Mouse (Mus musculus) liver, embryonic 12.5 days (tissue): ENCODE results near the gene Man2a1. TPM values are rescaled to one million over a fixed set of nuclear protein-coding genes. Genes with fewer than 3 reads are reported as not detected.
A peak's percentile ranks its signal among the peaks of the same experiment; 100 is the strongest.

ENCODE experiments used
- ATAC-seq: fragments of 200-750 bp; cut with Nextera tagmentation; 2 replicates; pipeline ENCODE4 v1.8.0; 2017; ENCODE audit warnings: moderate number of reproducible peaks, mild to moderate bottlenecking, moderate library complexity
- H3K27ac ChIP-seq: fragments of 300-500 bp; sonication (generic); 2 replicates; pipeline ENCODE4 v1.5.1; 2016; ENCODE audit warnings: mild to moderate bottlenecking
- H3K27me3 ChIP-seq: fragments of 300-500 bp; sonication (generic); replicated peaks from 2 replicates; pipeline ENCODE4 v1.6.1; 2016; ENCODE audit warnings: mild to moderate bottlenecking, moderate library complexity
- H3K36me3 ChIP-seq: fragments of 300-500 bp; sonication (generic); 2 replicates; pipeline ENCODE4 v1.6.1; 2016; ENCODE audit warnings: mild to moderate bottlenecking, moderate library complexity
- H3K4me1 ChIP-seq: fragments of 300-500 bp; sonication (generic); 2 replicates; pipeline ENCODE4 v1.6.1; 2016
- H3K4me2 ChIP-seq: fragments of 300-500 bp; sonication (generic); 2 replicates; pipeline ENCODE4 v1.6.1; 2016; ENCODE audit warnings: mild to moderate bottlenecking, moderate library complexity
- H3K4me3 ChIP-seq: fragments of 300-500 bp; sonication (generic); 2 replicates; pipeline ENCODE4 v1.5.1; 2016; ENCODE audit warnings: mild to moderate bottlenecking, moderate library complexity
- H3K9ac ChIP-seq: fragments of 300-500 bp; sonication (generic); 2 replicates; pipeline ENCODE4 v1.6.1; 2016; ENCODE audit warnings: mild to moderate bottlenecking, moderate library complexity
- H3K9me3 ChIP-seq: fragments of 300-500 bp; sonication (generic); replicated peaks from 2 replicates; pipeline ENCODE4 v1.6.1; 2016; ENCODE audit warnings: mild to moderate bottlenecking, moderate library complexity
- WGBS: fragments of 180-500 bp; shearing (Covaris S2); methylation state at CpG from one replicate; pipeline ENCODE4 v1.1.7; 2016; ENCODE audit not compliant: insufficient replicate concordance; 5-methylcytosine and 5-hydroxymethylcytosine counted together
- polyA plus RNA-seq: library from polyadenylated mRNA; unstranded; fragments of >200 nt; fragmentation: Nextera tagmentation; extraction: Ambion mirVana; gene quantifications from 2 replicates; pipeline ENCODE4 v1.2.1, GENCODE M21; 2016

The Man2a1 gene
- 5.9 and 7.3 TPM in 2 replicates for polyA plus RNA-seq

DNA sequence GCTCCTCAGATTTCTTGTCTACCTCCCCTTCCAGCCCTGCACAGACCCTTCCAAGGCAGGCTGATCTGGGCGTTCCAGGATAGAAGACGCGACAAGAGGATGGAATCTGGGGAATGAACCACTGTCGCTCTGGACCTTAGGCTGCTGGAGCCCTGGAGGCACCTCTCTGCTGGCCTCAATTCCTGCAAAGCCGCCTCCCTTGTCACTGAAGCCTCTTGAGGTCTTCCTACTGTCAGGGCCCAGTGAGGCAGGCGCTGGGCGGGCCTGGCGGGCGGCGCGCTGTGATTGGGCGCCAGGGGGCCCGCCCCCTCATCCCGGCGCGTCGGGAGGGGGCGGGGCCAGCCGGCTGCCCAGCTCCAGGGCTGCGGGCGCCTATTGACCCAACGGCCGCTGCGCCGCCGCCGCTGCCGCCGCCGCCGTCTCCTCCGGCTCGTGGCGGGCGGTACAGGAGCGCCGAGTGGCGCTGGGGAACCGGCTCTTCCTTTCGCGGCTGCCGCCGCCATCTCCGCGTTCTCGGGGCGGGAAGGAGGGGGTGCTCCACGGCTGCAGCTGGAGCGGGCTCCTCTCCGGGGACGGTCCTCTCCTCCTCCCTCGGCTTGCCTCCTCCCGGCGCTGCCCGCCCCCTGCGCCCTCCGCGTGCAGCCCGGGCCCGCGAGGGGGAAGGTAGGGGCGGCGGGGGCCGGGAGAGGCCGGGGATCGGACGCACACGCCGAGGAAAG lies at the start of gene Man2a1:
Gene Man2a1 (plus strand): TSS at position 365 of the 719 bp plus-strand sequence.
- Histone ChIP-seq H3K27me3 (peaks cover 6% of the 10 kb centered on the region), H3K4me3 (peak within 1 kb of the TSS; percentile 81), H3K36me3 (no peaks in the 10 kb centered on the region), H3K4me2 (peak within 1 kb of the TSS; percentile 99), H3K9ac (peak within 1 kb of the TSS; percentile 80), H3K9me3 (no peaks in the 10 kb centered on the region), H3K27ac (peak within 1 kb of the TSS; percentile 73), H3K4me1 (peaks cover 51% of the 10 kb centered on the region)
- ATAC-seq: peak; percentile 91
- WGBS: under 1% methylated on average over 41 of the region's 69 CpGs

DNA sequence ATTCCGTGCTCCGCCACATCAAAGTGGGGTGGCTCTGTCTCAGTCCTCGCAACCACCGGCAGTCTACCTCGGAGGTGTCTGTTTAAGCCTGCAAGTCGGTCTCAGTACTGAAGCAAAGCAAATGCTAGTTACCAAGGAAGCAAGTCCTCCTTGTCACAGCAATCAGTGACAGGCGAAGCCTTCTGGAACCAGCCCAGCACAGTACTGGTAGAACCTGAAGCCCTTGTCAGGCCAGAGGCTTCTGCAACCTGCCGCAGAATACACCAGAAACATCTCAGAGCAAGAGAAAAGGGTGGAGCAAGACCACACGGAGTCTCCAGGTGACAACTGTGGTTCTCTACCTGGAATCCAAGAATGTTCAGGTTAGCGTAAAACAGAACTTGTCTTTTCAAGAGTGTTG lies 47.2 kb upstream of the Man2a1 start:
- no peak overlapping the region for H3K4me2 ChIP-seq
- no peaks in the 10 kb centered on the region for H3K4me1 ChIP-seq
- H3K9ac ChIP-seq: no peak overlapping the region
- H3K27me3 ChIP-seq: 0 out of 2 replicates have a peak, but pooled peaks cover 3% of the 10 kb centered on the region
- no peak overlapping the region for H3K4me3 ChIP-seq
- no peaks in the 10 kb centered on the region for H3K9me3 ChIP-seq
- no peak for ATAC-seq
- no peak overlapping the region for H3K27ac ChIP-seq
- 79% methylated on average over 10 of the region's 10 CpGs for WGBS
- H3K36me3 ChIP-seq: no peaks in the 10 kb centered on the region

DNA sequence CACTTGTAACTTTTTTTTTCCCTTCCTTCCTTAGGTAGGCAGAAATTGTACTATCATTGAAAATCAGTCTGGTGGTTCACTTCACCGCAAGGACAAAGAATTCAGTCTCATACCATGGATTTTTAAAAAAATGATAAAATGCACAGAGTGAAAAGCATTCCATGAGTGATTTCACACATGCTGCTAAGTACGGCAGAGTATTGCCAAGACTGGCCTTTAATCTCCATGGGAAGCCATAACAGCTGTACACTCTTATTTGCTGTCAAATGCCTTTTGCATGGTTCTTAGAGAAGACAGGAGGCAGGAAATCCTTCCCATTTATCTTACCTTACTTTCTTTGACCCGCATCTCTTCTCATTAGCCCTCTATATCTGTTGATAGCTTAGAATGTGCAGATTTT lies 45.6 kb upstream of the Man2a1 start:
- WGBS: 72% methylated on average over 3 of the region's 3 CpGs
- H3K27me3 ChIP-seq: 0 out of 2 replicates have a peak, but pooled peaks cover 3% of the 10 kb centered on the region
- no peaks in the 10 kb centered on the region for H3K36me3 ChIP-seq
- no peak overlapping the region for H3K4me3 ChIP-seq
- no peaks in the 10 kb centered on the region for H3K9me3 ChIP-seq
- ATAC-seq: no peak
- peaks cover 6% of the 10 kb centered on the region for H3K4me1 ChIP-seq
- H3K4me2 ChIP-seq: no peak overlapping the region
- H3K27ac ChIP-seq: no peak overlapping the region
- no peak overlapping the region for H3K9ac ChIP-seq

DNA sequence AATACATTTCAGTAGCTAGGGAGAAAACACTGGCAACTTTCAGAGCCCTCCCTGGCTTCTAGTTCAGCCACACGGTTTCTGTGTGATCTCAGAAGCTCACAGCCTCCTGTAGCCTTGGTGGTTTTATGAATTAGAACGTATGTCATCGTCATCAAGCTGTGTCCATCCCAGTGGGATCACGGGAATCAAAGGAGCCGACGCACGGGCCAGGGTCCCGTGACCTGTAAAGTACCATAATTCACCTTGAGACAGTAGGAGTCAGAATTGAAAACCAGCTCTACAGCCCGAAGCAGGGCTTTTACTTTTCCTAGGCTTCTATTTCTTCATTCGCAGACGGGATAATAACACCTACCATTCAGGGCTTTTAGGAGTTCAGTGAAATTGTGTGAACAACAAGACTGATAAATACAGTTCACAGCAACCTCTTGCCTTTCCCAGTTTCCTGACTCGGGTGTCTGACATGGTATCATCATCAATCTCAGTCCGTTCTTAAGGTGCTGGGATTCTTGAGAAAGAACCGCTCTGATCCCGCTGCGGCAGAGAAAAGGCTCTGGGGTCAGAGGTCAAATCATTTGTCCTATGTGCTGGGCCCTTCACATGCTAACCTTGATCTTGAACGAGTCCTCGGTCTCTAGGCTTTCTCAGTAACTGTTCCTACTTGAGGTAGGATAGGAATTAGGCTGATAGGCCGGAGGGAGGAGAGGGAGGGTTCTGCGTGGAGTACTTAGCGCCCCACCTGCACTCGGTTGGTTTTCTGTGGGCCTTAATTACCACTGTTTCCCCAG lies 43.7 kb upstream of the Man2a1 start:
- no peaks in the 10 kb centered on the region for H3K36me3 ChIP-seq
- H3K9ac ChIP-seq: no peak overlapping the region
- WGBS: 79% methylated on average over 22 of the region's 22 CpGs
- H3K9me3 ChIP-seq: no peaks in the 10 kb centered on the region
- 0 out of 2 replicates have a peak, but pooled peaks cover 3% of the 10 kb centered on the region for H3K27me3 ChIP-seq
- no peak overlapping the region for H3K4me2 ChIP-seq
- no peak overlapping the region for H3K4me3 ChIP-seq
- peaks cover 6% of the 10 kb centered on the region for H3K4me1 ChIP-seq
- no peak overlapping the region for H3K27ac ChIP-seq
- ATAC-seq: no peak

DNA sequence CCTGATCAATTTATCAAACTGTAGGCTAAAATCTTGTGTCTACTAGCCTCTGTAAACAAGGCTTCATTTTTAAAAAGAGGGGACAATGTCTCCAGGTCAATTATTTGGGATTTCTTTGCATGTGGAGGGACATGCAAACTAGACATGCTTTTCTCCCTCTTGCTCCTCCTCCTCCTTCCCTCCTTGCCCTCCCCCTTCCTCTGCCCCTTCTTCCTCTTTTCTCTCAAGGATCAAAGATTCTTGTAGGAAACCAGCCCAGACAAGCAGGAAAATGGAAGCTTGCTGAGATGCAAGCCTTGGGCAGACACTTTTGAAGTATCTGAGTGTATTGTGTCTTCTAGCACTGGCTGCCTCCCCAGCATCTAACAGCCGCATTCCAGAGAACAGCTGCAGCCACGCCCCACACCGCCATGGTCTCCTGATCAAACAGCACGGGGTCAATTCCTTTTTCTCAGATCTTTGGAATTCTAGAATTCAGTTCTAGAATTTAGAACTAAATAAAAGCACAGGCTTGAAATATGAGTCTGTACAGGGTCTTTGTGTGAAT lies 41.5 kb upstream of the Man2a1 start:
- 0 out of 2 replicates have a peak, but pooled peaks cover 3% of the 10 kb centered on the region for H3K27me3 ChIP-seq
- no peak for ATAC-seq
- peak overlapping the region; percentile 34 for H3K4me2 ChIP-seq
- no peak overlapping the region for H3K27ac ChIP-seq
- no peaks in the 10 kb centered on the region for H3K9me3 ChIP-seq
- no peak overlapping the region for H3K9ac ChIP-seq
- no peaks in the 10 kb centered on the region for H3K36me3 ChIP-seq
- 14% methylated on average over 4 of the region's 4 CpGs for WGBS
- peaks cover 6% of the 10 kb centered on the region for H3K4me1 ChIP-seq
- H3K4me3 ChIP-seq: no peak overlapping the region

DNA sequence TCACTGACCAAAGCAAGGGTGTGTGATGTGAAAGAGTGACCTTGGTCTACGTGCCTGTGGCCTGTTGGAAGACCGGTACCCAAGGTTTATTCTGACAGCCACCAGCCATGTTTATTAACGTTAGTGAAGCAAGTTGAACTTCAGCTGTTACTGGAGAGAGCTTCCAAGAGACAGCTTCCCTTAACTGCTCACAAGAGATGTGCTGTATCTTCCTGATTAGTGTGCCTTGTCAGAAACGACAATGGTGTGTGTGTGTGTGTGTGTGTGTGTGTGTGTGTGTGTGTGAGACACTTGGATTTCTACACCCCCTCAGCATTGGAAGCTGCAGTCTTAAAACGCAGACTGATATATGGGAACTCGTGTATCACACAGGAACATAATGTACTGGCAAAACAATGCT lies 34.1 kb upstream of the Man2a1 start:
- Histone ChIP-seq H3K4me2 (no peak overlapping the region), H3K27ac (peak overlapping the region; percentile 71), H3K4me3 (no peak overlapping the region), H3K4me1 (peaks cover 29% of the 10 kb centered on the region), H3K9ac (no peak overlapping the region), H3K9me3 (peaks cover 6% of the 10 kb centered on the region; the same call in 1 of the 2 replicates), H3K36me3 (no peaks in the 10 kb centered on the region), H3K27me3 (no peaks in the 10 kb centered on the region)
- no peak for ATAC-seq
- 47% methylated on average over 6 of the region's 6 CpGs for WGBS

DNA sequence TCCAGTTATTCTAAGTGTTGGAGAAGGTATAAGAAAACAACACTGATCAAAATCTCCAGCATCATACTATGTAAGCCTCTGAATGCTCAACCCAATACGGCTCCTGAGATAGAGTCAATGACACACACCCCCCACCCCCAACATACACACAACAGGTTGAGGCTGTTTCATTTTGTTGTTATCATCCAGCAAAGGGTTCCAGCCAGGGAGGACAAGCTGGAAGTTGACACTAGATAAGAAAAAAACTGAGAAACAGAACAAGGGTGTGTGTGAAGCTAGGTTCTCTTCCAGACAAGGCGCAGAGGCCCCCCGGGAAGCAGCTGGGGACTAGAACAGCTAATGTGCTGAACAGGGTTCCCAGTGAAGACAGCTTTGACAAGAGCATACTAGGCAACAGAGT lies 33.0 kb upstream of the Man2a1 start:
- H3K27ac ChIP-seq: peak overlapping the region; percentile 71
- no peaks in the 10 kb centered on the region for H3K36me3 ChIP-seq
- 26% methylated on average over 3 of the region's 3 CpGs for WGBS
- no peak overlapping the region for H3K9ac ChIP-seq
- peaks cover 29% of the 10 kb centered on the region for H3K4me1 ChIP-seq
- ATAC-seq: peak; percentile 97
- peak overlapping the region; percentile 35 for H3K4me2 ChIP-seq
- H3K9me3 ChIP-seq: peaks cover 6% of the 10 kb centered on the region; the same call in 1 of the 2 replicates
- no peak overlapping the region for H3K4me3 ChIP-seq
- no peaks in the 10 kb centered on the region for H3K27me3 ChIP-seq

DNA sequence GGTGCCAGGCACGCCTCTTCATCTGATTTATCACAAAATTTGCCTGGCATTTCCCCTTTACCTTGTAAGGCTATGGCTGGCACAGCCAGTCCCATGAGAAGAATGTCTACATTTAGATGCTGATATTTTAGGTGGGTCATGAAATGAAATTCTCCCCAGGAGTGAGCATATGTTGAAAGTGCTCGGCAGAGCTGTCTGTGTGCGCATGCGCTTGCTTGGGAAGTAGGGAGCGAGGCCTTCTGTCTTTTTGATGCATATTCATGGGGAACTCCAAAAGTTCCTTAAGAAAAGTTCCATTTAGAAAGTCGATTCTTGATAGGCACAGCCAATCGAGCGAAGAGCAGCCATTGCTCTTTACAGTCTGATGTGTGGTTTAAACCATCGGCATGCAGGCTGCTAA lies 26.6 kb upstream of the Man2a1 start:
- H3K27me3 ChIP-seq: peaks cover 11% of the 10 kb centered on the region; the same call in 1 of the 2 replicates

DNA sequence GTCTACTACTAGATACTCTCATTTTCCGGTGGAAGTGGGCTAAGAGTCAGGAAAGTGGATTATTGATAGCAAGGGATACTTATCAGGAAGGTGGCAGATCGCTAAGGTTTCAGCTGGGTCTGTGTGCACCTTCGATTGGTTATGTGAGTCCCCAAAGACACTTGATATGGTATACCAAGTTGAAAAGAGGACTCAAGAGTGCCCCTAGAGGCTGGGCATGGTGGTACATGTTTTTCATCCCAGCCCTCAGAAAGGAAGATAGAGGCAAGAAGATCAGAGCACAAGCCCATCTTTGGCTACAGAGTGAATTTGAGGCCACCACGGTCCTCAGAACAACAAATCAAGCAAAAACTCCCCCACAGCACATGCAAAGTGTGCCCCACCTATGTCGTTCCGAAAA lies 25.3 kb upstream of the Man2a1 start:
- H3K36me3 ChIP-seq: no peaks in the 10 kb centered on the region
- 67% methylated on average over 6 of the region's 6 CpGs for WGBS
- ATAC-seq: no peak
- H3K4me2 ChIP-seq: no peak overlapping the region
- H3K4me3 ChIP-seq: no peak overlapping the region
- H3K9ac ChIP-seq: no peak overlapping the region
- no peak overlapping the region for H3K27ac ChIP-seq
- peaks cover 14% of the 10 kb centered on the region; the same call in 1 of the 2 replicates for H3K27me3 ChIP-seq
- H3K9me3 ChIP-seq: no peaks in the 10 kb centered on the region
- 0 out of 2 replicates have a peak, but pooled peaks cover 8% of the 10 kb centered on the region for H3K4me1 ChIP-seq

More for the DNA sequence above, 26.6 kb upstream of the Man2a1 start:
- H3K9ac ChIP-seq: no peak overlapping the region
- H3K4me3 ChIP-seq: no peak overlapping the region
- H3K9me3 ChIP-seq: peaks cover 6% of the 10 kb centered on the region; the same call in 1 of the 2 replicates
- no peak overlapping the region for H3K4me2 ChIP-seq
- 86% methylated on average over 9 of the region's 9 CpGs for WGBS
- no peak overlapping the region for H3K27ac ChIP-seq
- H3K36me3 ChIP-seq: no peaks in the 10 kb centered on the region
- no peak for ATAC-seq
- H3K4me1 ChIP-seq: 0 out of 2 replicates have a peak, but pooled peaks cover 8% of the 10 kb centered on the region

DNA sequence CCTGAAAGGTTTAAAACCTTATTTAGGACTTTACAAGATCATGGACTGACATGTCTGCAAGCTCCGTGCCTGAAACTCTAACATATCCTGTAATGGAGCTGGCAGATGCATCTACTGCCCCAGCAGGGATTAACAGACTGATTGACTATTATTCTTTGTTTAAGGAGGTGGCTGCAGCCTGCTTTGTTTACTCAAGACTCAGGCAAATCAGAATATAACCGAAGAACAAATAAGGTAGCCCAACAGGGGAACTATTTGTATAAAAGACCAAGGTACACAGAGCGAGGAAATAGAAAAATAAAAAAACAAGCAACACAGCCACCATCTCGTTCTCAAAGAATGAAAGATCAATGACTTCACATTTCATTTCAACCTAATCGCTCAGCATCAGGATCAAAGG lies 23.1 kb upstream of the Man2a1 start:
- H3K9ac ChIP-seq: no peak overlapping the region
- no peaks in the 10 kb centered on the region for H3K36me3 ChIP-seq
- peaks cover 29% of the 10 kb centered on the region for H3K27me3 ChIP-seq
- H3K4me3 ChIP-seq: no peak overlapping the region
- H3K4me1 ChIP-seq: 0 out of 2 replicates have a peak, but pooled peaks cover 8% of the 10 kb centered on the region
- no peak for ATAC-seq
- WGBS: 45% methylated on average over 5 of the region's 5 CpGs
- no peak overlapping the region for H3K4me2 ChIP-seq
- H3K27ac ChIP-seq: no peak overlapping the region
- H3K9me3 ChIP-seq: no peaks in the 10 kb centered on the region

DNA sequence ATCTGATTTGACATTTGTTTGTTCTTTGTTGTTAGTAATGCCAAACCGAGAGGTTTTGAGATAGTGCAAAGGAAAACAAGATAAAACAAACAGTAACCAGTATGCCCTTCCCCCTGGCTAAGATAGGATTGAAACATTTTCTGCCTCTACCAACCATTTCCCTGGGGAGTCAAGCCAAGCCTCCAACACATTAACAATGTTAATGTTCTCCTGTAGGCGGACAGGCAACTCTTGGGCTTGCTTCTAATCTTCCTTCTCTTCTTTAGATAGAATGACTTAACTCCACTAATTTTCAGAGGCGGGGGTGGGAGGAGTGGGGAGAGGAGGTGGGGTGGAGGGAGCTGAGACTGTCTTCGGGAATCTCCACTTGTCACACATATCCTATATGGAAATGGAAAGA lies 22.2 kb upstream of the Man2a1 start:
- Histone ChIP-seq H3K4me1 (0 out of 2 replicates have a peak, but pooled peaks cover 8% of the 10 kb centered on the region), H3K4me3 (no peak overlapping the region), H3K27me3 (peaks cover 29% of the 10 kb centered on the region), H3K9me3 (no peaks in the 10 kb centered on the region), H3K9ac (no peak overlapping the region), H3K36me3 (no peaks in the 10 kb centered on the region), H3K4me2 (no peak overlapping the region), H3K27ac (no peak overlapping the region)
- ATAC-seq: no peak
- WGBS: 10% methylated on average over 4 of the region's 4 CpGs

DNA sequence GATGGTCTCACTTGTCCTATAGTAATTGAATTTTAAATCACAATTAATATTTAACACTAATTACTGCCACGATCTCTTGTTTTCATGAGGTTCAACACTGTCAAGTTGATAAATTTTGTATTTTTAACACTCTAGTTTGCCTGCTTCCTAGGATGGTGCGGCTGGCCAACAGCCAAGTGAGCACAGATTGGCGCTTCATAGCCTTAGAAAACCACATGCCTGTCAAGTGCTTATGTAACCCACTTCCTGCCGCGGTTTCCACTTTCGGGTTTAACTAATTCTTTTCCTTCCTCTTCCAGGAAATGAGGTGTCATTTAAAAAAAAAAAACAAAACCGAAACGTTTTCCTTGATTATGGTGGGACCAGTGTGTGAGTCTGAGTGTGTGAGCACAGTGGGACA lies 20.8 kb upstream of the Man2a1 start:
- Histone ChIP-seq H3K36me3 (no peaks in the 10 kb centered on the region), H3K4me2 (no peak overlapping the region), H3K9ac (no peak overlapping the region), H3K4me3 (no peak overlapping the region), H3K9me3 (no peaks in the 10 kb centered on the region), H3K27ac (no peak overlapping the region), H3K4me1 (0 out of 2 replicates have a peak, but pooled peaks cover 8% of the 10 kb centered on the region), H3K27me3 (peaks cover 29% of the 10 kb centered on the region)
- no peak for ATAC-seq
- WGBS: 23% methylated on average over 8 of the region's 8 CpGs
